Mouse (Mus musculus) CD4-positive, CD25-positive, alpha-beta regulatory T cell, adult 4 months (primary cell): ENCODE results near the gene Lhx5. TPM values are rescaled to one million over a fixed set of nuclear protein-coding genes. Genes with fewer than 3 reads are reported as not detected.

Experiments used
- ATAC-seq: one replicate; pipeline ENCODE4 v1.8.0; 2017
- polyA plus RNA-seq, 2 experiments: library from polyadenylated mRNA; unstranded; fragments of 100-300 nt; shearing (Covaris generic); gene quantifications; one replicate each; pipeline ENCODE4 v1.2.1; 2017

Gene Lhx5
- polyA plus RNA-seq, 2 experiments from 2014 or later: not detected

DNA sequence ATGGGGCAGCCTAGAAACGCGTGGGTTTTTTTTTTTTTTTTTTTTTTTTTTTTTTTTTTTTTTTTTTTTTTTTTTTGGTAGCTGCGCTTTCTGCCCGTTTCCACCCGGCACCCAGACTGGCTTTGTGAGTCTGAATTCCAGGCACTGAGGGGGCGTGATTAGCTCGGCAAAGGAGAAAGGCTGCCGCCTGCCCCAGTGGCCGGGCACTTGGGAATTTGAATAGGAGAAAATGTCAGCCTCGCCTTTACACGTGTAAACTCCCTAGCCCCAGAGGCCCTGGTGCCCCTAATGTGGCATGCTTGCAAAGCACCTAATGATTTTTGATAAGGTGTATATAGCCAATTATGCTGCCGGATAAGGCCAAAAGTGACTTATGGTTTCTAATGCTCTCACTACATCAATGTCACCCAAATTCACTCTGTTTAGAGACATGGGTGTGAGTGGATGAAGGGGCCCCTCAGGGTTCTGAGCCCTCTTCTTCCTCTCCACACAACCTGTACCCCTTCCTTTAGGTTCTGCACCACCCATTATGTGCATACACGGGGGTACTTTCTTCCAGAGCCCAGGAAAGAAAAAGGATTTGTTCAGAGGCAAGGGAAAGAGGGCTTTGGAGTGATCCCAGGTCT lies 1.7 kb downstream of the Lhx5 start:
- ATAC-seq: no peak

GRCm38 (mm10) chr5:120434231-120434735 lies 2.8 kb downstream of the Lhx5 start:
- ATAC-seq: no peak

- no peak for ATAC-seq
Measured at GRCm38 (mm10) chr5:120435006-120435681, 3.6 kb downstream of the Lhx5 start.

DNA sequence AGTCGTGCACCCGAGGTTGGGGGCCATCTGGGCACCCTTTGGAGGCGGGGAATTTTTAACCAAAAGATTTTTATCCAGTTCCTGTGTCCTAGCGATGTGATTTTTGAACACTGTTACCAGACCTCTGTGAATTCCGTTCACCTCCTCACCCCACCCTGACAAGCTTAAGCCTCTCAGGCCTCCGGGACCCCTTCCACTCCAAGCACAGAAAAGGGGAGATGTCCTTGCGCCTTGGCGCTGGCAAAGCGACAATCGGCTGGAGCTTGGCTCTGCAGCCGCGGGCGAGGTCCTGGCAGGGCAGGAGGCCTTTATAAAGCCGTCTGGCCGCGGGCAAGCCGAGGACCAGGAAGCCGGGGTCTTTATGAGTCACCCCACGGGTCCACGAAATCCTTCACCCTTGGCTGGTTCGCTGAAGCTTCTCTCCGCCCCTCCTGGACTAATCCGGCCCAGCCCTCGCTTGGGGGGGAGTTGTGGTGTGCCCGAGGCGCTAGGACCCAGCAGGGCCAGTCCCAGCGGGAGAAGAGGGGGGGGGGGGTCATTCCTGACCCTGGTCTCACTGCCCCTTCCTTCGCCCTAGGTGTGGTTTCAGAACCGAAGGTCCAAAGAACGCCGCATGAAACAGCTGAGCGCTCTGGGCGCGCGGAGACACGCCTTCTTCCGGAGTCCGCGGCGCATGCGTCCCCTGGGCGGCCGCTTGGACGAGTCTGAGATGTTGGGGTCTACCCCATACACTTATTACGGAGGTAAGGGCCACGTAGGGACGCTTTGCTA lies 4.4 kb downstream of the Lhx5 start:
- ATAC-seq: no peak

DNA sequence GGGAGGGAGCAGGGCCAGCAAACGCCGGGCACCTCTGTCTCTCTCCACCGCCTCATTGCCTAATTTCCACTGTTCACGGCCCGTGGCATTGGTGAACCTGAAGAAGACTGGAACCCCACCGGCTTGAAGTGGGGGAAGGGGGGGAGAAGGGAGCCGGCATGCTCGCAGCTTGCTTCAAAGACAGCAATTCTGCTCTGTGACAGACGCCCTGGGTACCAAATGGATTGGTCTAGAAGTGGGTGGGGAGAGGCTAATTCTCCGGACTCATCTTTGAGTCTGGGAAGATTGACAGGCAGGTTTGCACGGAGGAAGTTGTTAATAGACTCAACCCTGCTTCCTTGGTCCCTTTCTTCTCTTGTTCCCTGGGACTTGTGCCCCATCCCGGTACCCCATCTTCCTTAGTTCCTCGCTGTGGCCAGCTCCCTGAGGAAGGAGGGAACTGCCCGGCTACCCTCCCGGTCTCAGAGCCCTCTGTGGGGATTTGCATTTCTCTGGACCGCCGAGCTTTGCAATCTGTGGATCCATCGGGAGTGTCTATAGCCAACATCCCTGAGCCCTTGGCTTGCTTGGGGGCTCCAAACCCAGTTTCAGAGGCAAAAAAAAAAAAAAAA lies 5.5 kb downstream of the Lhx5 start:
- no peak for ATAC-seq

- ATAC-seq: no peak
Measured at GRCm38 (mm10) chr5:120437539-120437938, 6.0 kb downstream of the Lhx5 start.

GRCm38 (mm10) chr5:120437986-120438385 lies 6.5 kb downstream of the Lhx5 start:
- no peak for ATAC-seq

- no peak for ATAC-seq
Measured at GRCm38 (mm10) chr5:120438469-120438868, 7.0 kb downstream of the Lhx5 start.

DNA sequence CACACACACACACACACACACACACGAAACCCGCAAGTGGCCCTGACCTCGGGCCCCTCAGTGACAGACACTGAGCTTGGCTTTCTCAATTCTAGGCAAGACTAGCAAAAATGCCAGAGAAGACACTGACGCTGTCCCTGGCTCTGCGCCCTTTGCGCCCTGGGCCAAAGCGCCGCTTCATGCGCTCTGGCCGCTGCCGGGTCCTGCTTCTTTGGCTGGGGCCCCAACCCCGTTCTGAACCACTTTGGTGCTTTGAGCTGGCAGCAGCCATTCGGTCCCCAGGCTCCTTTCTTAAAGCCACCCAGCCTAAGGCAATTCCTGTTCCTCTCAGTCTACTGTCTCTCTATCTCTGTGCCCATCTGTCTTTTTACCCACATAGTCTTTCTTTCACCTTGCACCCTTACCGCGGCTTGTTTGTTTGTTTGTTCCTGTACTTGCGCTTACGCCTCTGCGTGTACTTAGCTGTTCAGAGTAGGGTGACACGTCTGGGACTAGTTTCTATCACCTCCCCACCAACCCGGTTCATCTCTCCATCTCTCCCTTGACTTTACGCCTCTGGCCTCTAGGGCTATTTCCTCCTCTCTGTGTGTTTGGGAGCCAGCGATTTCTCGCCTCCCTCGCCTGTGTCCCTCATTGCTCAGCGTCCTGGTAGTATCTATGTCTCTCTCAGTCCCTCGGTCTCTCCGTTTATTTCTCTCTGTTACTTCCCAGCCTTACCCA lies 7.7 kb downstream of the Lhx5 start:
- peak; percentile 14 for ATAC-seq

GRCm38 (mm10) chr5:120439887-120440670 lies 8.6 kb downstream of the Lhx5 start:
- ATAC-seq: no peak

DNA sequence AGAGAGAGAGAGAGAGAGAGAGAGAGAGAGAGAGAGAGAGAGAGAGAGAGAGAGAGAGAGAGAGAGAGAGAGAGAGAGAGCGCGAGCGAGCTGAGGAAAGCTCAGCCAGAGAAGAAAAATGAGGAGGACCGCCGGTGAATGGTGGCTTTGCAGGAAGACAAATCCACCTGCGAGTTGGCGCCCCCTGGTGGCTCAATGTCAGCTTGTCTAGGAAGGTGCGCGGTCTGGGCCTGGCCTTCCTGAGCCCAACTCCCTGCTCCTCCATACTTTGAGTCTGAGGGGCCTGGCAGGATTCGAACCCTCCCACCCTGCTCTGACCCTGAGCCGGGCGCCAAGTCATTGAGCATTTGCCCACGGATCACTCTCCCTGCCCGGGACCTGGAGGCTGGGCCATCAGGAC lies 9.2 kb downstream of the Lhx5 start:
- peak; percentile 39 for ATAC-seq

GRCm38 (mm10) chr5:120447305-120447704 lies 15.8 kb downstream of the Lhx5 start:
- ATAC-seq: no peak

- ATAC-seq: no peak
Measured at GRCm38 (mm10) chr5:120454756-120455337, 23.3 kb downstream of the Lhx5 start.

DNA sequence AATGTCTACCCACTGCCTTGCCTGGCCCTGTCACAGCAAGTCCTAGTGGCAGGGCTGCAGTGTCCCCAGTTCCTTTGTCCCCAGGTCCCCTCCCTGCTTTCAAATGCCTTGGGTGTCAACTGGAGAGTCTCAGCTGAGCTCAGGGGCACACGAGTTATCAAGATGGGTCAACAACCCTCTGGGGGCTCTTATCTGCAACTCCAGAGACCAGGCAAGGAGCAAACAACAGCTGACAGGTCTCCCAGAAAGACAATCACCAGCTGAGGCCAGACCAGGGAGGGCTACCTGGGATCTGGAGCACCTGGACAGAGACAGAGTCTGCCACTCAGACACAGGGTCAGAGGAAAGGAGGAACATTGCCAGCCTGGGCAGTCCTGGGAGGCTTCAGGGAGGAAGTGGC lies 24.8 kb downstream of the Lhx5 start:
- no peak for ATAC-seq

- ATAC-seq: no peak
Measured at GRCm38 (mm10) chr5:120456841-120457554, 25.5 kb downstream of the Lhx5 start.

DNA sequence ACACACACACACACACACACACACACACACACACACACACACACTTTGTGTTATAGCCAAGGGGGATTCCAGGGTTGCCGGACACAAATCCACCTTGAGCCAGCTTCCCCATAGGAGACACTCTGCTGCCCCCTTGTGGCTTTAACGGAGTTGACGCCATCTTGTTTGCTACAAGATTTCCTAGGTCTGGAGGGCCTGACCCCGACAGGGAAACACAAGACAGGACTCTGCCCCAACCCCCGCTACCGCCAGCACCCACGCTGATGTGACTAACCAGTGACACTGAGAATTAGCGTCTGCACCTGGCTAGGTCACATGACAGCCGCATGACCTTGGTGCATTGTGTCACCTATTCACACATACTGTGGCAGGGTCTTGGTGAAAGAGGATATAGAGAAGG lies 26.1 kb downstream of the Lhx5 start:
- no peak for ATAC-seq

DNA sequence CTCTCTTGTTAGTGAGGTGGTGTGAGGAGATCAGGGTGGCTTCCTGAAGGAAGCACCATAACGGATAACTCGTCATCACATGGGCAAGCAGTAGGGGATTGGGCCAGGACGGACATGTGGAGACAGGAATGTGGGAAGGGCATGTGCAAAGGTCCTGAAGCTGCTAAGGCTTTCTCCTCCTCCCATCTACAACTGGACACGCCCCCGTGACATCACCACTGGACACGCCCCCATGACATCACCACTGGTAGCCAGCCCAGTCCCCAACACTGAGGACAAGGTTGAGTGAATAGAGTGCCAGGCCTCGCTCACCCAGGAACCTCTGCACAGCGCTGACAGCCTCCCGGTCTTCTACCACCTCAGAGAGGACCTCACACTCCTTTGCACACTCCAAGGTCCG lies 27.6 kb downstream of the Lhx5 start:
- ATAC-seq: no peak

DNA sequence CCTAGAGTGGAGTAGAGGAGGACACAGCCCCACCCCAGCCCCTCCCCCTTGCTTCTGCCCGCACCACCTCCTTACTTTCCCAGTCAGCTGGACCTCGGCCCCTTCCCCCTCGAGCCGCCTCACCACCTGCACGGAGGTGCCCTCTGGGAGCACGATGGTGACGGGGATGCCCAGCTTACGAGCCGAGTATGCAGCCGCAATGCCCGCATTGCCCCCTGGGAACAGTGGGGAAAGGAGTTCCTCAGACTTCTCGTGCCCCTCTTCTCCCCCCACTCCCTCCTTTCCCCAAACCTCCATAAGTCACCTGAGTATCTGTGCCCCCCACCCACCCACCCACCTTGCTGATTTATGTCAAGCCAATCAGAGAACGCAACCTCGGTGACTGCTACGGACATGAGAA lies 30.4 kb downstream of the Lhx5 start:
- ATAC-seq: no peak

DNA sequence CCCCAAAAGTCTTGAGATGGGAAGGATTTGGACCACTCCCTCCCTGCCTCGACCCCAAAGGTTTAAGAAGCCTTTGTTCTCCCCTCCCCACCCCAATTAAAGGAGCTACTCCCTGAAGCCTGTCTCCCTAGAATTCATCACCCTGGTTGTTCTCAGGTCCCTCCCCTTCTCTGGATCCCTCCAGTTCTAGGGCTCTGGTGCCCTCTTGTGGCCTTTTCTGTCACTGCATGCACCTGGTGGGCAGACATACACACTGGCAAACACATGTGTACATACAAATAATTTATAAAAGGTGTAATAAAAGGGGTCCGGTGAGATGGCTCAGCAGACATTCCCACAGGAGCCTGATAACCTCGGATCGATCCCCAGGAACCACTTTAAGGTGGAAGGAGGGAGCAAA lies 32.8 kb downstream of the Lhx5 start:
- ATAC-seq: no peak

- no peak for ATAC-seq
Measured at GRCm38 (mm10) chr5:120465062-120465461, 33.6 kb downstream of the Lhx5 start.

DNA sequence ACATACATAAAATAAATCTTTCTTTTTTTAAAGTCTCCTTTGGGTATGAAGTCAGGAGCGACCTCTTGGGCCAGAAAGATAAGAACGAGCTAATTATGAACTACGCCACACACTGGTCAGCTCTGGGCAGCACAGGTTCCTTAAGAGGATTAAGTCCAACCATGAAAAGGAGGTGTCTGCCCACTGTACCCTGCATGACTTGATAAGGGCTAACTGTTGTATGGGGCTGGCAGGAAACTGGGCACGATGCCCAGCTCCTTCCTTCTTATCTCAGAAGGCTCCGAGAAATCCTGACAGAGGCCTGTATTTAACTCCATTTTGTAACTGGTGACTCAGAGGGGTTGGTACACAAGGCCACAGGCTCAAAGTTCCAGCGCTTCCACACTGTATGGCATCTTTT lies 34.4 kb downstream of the Lhx5 start:
- ATAC-seq: no peak
